Mouse (Mus musculus): ENCODE data around the gene Anapc11. TPM values are rescaled to one million over a fixed set of nuclear protein-coding genes. Genes with fewer than 3 reads are reported as not detected.

The Anapc11 gene
- polyA plus RNA-seq, 1 experiment from 2014 or later = 194 TPM

GRCm38 (mm10) chr11:120573585-120574277 is 24.5 kb upstream of the Anapc11 start:
- Histone ChIP-seq H3K27ac (ENCODE audit: low read depth, low read length) (peak overlapping the region; percentile 85), H3K4me3 (ENCODE audit: low read length) (peak overlapping the region; percentile 69), H3K9ac (ENCODE audit: low read depth, low read length) (peak overlapping the region; percentile 80), H3K36me3 (ENCODE audit: control insufficient read depth, insufficient read depth, low read length) (peaks cover 25% of the 10 kb centered on the region), H3K27me3 (replicated peaks; ENCODE audit: control insufficient read depth, insufficient read depth, low read length) (no peaks in the 10 kb centered on the region), H3K9me3 (ENCODE audit: control insufficient read depth, low read length) (no peaks in the 10 kb centered on the region), H3K4me1 (ENCODE audit: control insufficient read depth, insufficient read depth, low read depth, low read length) (peaks cover 21% of the 10 kb centered on the region), H3K4me2 (ENCODE audit: low read length) (peak overlapping the region; percentile 69)
- WGBS = under 1% methylated on average over 23 of the region's 23 CpGs
- ATAC-seq = no peak; the same call in 1 of the 2 replicates

GRCm38 (mm10) chr11:120574278-120574600 is 24.0 kb upstream of the Anapc11 start:
- no peak for ATAC-seq
- WGBS = 50% methylated on average over 5 of the region's 5 CpGs
- Histone ChIP-seq H3K4me3 (ENCODE audit: low read length) (peak overlapping the region; percentile 69), H3K9ac (ENCODE audit: low read depth, low read length) (peak overlapping the region; percentile 37), H3K4me1 (ENCODE audit: control insufficient read depth, insufficient read depth, low read depth, low read length) (peaks cover 24% of the 10 kb centered on the region), H3K36me3 (ENCODE audit: control insufficient read depth, insufficient read depth, low read length) (peaks cover 29% of the 10 kb centered on the region), H3K27ac (ENCODE audit: low read depth, low read length) (no peak overlapping the region), H3K9me3 (ENCODE audit: control insufficient read depth, low read length) (no peaks in the 10 kb centered on the region), H3K4me2 (ENCODE audit: low read length) (peak overlapping the region; percentile 69), H3K27me3 (replicated peaks; ENCODE audit: control insufficient read depth, insufficient read depth, low read length) (no peaks in the 10 kb centered on the region)

- Histone ChIP-seq H3K4me2 (ENCODE audit: low read length) (no peak overlapping the region), H3K36me3 (ENCODE audit: control insufficient read depth, insufficient read depth, low read length) (peaks cover 34% of the 10 kb centered on the region), H3K9me3 (ENCODE audit: control insufficient read depth, low read length) (no peaks in the 10 kb centered on the region), H3K27me3 (replicated peaks; ENCODE audit: control insufficient read depth, insufficient read depth, low read length) (no peaks in the 10 kb centered on the region), H3K4me3 (ENCODE audit: low read length) (no peak overlapping the region), H3K27ac (ENCODE audit: low read depth, low read length) (no peak overlapping the region), H3K4me1 (ENCODE audit: control insufficient read depth, insufficient read depth, low read depth, low read length) (peaks cover 32% of the 10 kb centered on the region), H3K9ac (ENCODE audit: low read depth, low read length) (no peak overlapping the region)
- 88% methylated on average over 2 of the region's 2 CpGs for WGBS
- ATAC-seq = no peak
Observed at GRCm38 (mm10) chr11:120575046-120575445, 23.2 kb upstream of the Anapc11 start.

GRCm38 (mm10) chr11:120575940-120576339 is 22.3 kb upstream of the Anapc11 start:
- Histone ChIP-seq H3K9ac (ENCODE audit: low read depth, low read length) (no peak overlapping the region), H3K36me3 (ENCODE audit: control insufficient read depth, insufficient read depth, low read length) (peaks cover 27% of the 10 kb centered on the region), H3K4me3 (ENCODE audit: low read length) (no peak overlapping the region), H3K27me3 (replicated peaks; ENCODE audit: control insufficient read depth, insufficient read depth, low read length) (no peaks in the 10 kb centered on the region), H3K4me1 (ENCODE audit: control insufficient read depth, insufficient read depth, low read depth, low read length) (peaks cover 38% of the 10 kb centered on the region), H3K4me2 (ENCODE audit: low read length) (no peak overlapping the region), H3K27ac (ENCODE audit: low read depth, low read length) (no peak overlapping the region), H3K9me3 (ENCODE audit: control insufficient read depth, low read length) (no peaks in the 10 kb centered on the region)
- ATAC-seq = no peak

- H3K4me3 ChIP-seq (ENCODE audit: low read length) = no peak overlapping the region
- H3K4me1 ChIP-seq (ENCODE audit: control insufficient read depth, insufficient read depth, low read depth, low read length) = peaks cover 33% of the 10 kb centered on the region
- WGBS = 80% methylated on average over 3 of the region's 3 CpGs
- H3K4me2 ChIP-seq (ENCODE audit: low read length) = no peak overlapping the region
- no peaks in the 10 kb centered on the region for H3K9me3 ChIP-seq (ENCODE audit: control insufficient read depth, low read length)
- no peaks in the 10 kb centered on the region for H3K27me3 ChIP-seq (replicated peaks; ENCODE audit: control insufficient read depth, insufficient read depth, low read length)
- no peak overlapping the region for H3K9ac ChIP-seq (ENCODE audit: low read depth, low read length)
- ATAC-seq = no peak
- H3K36me3 ChIP-seq (ENCODE audit: control insufficient read depth, insufficient read depth, low read length) = peaks cover 26% of the 10 kb centered on the region
- no peak overlapping the region for H3K27ac ChIP-seq (ENCODE audit: low read depth, low read length)
Observed at GRCm38 (mm10) chr11:120576365-120576981, 21.7 kb upstream of the Anapc11 start.

- peaks cover 26% of the 10 kb centered on the region for H3K36me3 ChIP-seq (ENCODE audit: control insufficient read depth, insufficient read depth, low read length)
- peaks cover 29% of the 10 kb centered on the region for H3K4me1 ChIP-seq (ENCODE audit: control insufficient read depth, insufficient read depth, low read depth, low read length)
- no peak overlapping the region for H3K4me2 ChIP-seq (ENCODE audit: low read length)
- ATAC-seq = no peak
- WGBS = 81% methylated on average over 7 of the region's 7 CpGs
- no peak overlapping the region for H3K27ac ChIP-seq (ENCODE audit: low read depth, low read length)
- H3K9me3 ChIP-seq (ENCODE audit: control insufficient read depth, low read length) = no peaks in the 10 kb centered on the region
- H3K27me3 ChIP-seq (replicated peaks; ENCODE audit: control insufficient read depth, insufficient read depth, low read length) = no peaks in the 10 kb centered on the region
- no peak overlapping the region for H3K9ac ChIP-seq (ENCODE audit: low read depth, low read length)
- H3K4me3 ChIP-seq (ENCODE audit: low read length) = no peak overlapping the region
Observed at GRCm38 (mm10) chr11:120577211-120578023, 20.8 kb upstream of the Anapc11 start.

- no peaks in the 10 kb centered on the region for H3K27me3 ChIP-seq (replicated peaks; ENCODE audit: control insufficient read depth, insufficient read depth, low read length)
- H3K4me3 ChIP-seq (ENCODE audit: low read length) = no peak overlapping the region
- no peak overlapping the region for H3K27ac ChIP-seq (ENCODE audit: low read depth, low read length)
- H3K4me1 ChIP-seq (ENCODE audit: control insufficient read depth, insufficient read depth, low read depth, low read length) = peaks cover 29% of the 10 kb centered on the region
- H3K9me3 ChIP-seq (ENCODE audit: control insufficient read depth, low read length) = no peaks in the 10 kb centered on the region
- no peak overlapping the region; the same call in 1 of the 2 replicates for H3K9ac ChIP-seq (ENCODE audit: low read depth, low read length)
- H3K36me3 ChIP-seq (ENCODE audit: control insufficient read depth, insufficient read depth, low read length) = peaks cover 26% of the 10 kb centered on the region
- 86% methylated on average over 10 of the region's 10 CpGs for WGBS
- ATAC-seq = no peak
- no peak overlapping the region for H3K4me2 ChIP-seq (ENCODE audit: low read length)
Observed at GRCm38 (mm10) chr11:120578024-120578693, 20.1 kb upstream of the Anapc11 start.

GRCm38 (mm10) chr11:120578694-120579243 is 19.5 kb upstream of the Anapc11 start:
- H3K4me3 ChIP-seq (ENCODE audit: low read length) = no peak overlapping the region
- 82% methylated on average over 11 of the region's 11 CpGs for WGBS
- 0 out of 2 replicates have a peak, but pooled peaks cover under 1% of the 10 kb centered on the region for H3K9me3 ChIP-seq (ENCODE audit: control insufficient read depth, low read length)
- H3K4me1 ChIP-seq (ENCODE audit: control insufficient read depth, insufficient read depth, low read depth, low read length) = peaks cover 29% of the 10 kb centered on the region
- no peak overlapping the region for H3K4me2 ChIP-seq (ENCODE audit: low read length)
- H3K36me3 ChIP-seq (ENCODE audit: control insufficient read depth, insufficient read depth, low read length) = peaks cover 27% of the 10 kb centered on the region
- H3K27me3 ChIP-seq (replicated peaks; ENCODE audit: control insufficient read depth, insufficient read depth, low read length) = no peaks in the 10 kb centered on the region
- no peak overlapping the region for H3K27ac ChIP-seq (ENCODE audit: low read depth, low read length)
- H3K9ac ChIP-seq (ENCODE audit: low read depth, low read length) = no peak overlapping the region
- no peak for ATAC-seq
